Mouse (Mus musculus) heart, postnatal 0 days (tissue): ENCODE measurements around the gene Rabac1.

Source experiments
- CTCF ChIP-seq: IDR thresholded peaks from 2 replicates; pipeline ENCODE4 v1.5.1; 2016; ENCODE audit warnings: antibody characterized with exemption, control low read depth, low read depth
- EP300 ChIP-seq: IDR thresholded peaks from 2 replicates; pipeline ENCODE4 v1.6.1; 2016; ENCODE audit warnings: antibody characterized with exemption, low read depth

DNA sequence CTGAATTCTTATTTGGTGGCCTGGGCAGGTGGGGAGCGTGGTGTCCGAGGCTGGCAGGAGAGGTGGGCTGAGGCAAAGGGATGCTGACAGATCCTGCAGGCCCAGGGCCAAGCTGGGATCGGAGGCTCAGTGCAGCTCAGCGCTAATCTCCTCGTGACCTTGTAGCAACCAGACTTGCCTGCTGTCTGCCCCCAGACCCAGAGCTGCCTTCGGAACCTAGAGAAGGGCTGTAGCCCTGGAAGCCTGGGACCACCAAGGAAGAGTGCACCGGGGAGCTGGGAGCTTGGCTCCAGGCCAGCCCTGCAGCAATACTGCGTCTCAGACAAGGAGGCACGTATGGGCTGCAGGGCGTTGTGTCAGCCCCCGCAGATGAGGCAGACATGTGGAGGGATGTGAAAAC lies 30.7 kb upstream of the Rabac1 start:
- no peak for TF ChIP-seq EP300
- no peak for TF ChIP-seq CTCF
